Mouse (Mus musculus) CD8-positive naive resting alpha-beta T cell, adult 2 months (primary cell): ENCODE data around the gene Kctd17.

Experiments
- DNase-seq, 2 experiments: peaks; one replicate each; pipeline ENCODE4 v3.0.0; 2022; ENCODE audit warnings: low read depth in 2 of 2, low spot score in 2 of 2

Kctd17 gene

GRCm38 (mm10) chr15:78413719-78414117 lies 14.6 kb upstream of the Kctd17 start:
- DNase-seq: no peak

- no peak for DNase-seq
Observed at GRCm38 (mm10) chr15:78414157-78414556, 14.2 kb upstream of the Kctd17 start.

DNA sequence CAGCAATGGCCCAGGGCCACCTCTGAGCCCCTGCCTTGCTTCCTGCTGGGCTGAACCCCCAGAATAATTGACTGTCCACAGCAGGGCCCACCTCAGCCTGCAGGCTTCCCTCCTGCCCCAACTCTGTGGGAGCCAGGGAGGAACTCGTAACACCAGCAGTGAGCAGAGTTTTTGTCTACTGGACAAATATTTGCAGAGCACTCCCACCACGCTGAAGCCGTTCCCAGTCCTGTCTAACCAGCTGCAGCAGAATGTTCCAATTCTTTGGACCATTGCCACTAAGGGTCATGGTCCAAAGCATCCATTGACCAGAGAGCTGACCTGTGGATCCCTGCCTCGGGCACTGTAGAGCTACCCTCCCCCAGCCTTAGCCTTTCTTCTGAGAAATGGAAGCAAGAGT lies 11.4 kb upstream of the Kctd17 start:
- DNase-seq: no peak

DNA sequence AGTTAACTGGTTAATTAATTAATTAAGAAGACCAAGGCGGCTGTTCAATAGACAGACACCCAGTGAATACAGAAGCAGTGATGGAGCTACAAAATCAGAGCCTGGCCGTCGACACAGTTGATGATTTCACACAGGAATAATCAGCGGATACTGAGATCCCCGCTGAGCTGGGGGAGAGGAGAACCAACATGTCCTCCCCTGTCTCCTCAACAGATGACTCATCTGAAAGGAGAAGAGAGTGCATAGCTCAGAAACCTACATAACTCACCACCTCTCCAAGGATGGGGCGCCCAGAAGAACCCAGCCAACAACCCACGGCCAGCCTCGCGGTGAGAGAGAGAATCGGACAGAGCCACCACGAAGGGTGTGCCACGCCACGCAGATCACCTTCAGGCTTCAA lies 8.0 kb upstream of the Kctd17 start:
- DNase-seq: no peak

- DNase-seq: peak; percentile 83 to 91
Observed at GRCm38 (mm10) chr15:78422046-78422956, 6.1 kb upstream of the Kctd17 start.

GRCm38 (mm10) chr15:78424507-78424906 lies 3.9 kb upstream of the Kctd17 start:
- DNase-seq: no peak

DNA sequence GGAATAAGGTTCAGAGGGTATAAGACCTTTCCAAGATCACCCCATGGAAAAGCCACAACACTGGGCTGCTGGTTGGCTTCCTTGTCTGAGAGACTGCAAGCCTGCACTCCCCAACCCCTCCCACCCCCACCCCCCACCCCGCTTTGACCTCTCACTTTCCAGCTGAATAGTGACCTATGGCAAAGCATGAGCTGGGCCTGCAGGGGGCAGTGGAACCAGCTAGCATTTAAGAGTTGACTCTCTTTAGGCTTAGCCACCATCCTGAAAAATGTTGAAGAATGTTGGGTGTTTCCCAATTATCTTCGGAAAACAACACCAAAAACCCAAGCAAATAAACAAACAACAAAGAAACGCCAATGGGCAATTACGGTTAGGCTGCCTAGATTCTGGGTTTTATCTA lies 3.1 kb upstream of the Kctd17 start:
- DNase-seq: no peak

DNA sequence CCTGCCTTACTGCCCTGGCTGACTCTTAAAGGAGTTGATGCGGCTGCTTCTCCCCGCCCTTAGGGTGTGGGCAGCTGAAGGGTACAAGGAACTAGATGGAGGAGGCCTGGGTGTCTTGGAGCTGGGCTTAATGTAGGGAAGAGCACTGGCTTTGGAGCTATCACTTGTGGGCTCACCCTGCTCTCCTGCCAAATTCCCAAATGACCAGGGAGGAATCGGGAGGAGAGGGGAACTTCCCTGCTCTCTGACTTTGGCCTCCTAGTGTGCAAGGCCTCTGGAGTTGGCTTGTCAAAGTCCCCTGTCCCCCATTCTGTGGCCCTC lies 735 bp downstream of the Kctd17 start:
- DNase-seq: no peak

DNA sequence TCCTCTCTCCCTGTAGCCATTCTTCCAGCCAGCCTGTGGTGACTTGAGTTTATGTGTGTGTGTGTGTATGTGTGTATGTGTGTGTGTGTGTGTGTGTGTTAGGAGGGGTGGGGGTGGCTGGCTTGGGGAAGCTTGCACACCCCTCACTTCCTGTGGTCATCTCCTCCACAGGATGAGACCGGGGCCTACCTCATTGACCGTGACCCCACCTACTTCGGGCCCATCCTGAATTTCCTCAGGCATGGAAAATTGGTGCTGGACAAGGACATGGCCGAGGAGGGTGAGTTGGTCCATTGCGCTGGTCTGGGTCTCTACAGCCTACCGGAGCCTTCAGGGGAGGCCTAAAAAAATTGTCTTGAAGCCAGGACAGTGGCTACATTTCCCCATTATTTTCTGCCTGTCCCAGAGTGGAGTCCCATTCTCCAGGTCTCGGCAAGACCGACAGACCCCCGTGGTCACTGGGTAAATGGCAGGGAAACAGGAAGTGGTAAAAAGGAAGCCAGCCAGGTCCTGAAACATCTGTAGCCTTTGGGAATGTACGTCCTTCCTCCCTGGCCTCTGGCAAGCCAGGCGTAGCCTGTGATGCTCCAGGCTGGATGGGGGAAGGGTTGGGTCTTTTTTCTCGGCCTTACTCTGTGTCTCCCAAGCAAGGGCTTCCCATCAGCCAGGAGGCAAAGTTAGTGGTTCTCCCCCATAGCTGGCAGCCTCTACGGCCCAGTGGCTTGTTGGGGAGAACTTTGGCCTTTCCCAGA lies 1.7 kb downstream of the Kctd17 start:
- no peak for DNase-seq

DNA sequence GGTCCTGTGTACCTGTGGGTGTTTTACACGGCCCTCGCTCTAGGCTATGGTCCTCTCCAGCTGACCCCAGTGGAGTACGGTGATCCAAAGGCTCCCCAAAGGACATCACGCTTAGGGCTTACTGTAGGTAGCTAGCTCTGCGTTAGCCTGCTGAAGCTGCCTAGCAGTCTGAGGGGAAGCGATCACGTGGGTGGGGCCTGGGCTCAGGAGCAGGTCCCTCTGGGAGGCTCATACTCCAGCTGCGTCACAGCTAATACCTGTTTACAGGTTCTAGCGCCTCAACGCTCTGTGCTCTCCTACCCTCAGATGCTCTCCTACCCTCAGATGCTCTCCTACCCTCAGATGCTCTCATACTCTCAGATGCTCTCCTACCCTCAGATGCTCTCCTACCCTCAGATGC lies 2.5 kb downstream of the Kctd17 start:
- no peak for DNase-seq

DNA sequence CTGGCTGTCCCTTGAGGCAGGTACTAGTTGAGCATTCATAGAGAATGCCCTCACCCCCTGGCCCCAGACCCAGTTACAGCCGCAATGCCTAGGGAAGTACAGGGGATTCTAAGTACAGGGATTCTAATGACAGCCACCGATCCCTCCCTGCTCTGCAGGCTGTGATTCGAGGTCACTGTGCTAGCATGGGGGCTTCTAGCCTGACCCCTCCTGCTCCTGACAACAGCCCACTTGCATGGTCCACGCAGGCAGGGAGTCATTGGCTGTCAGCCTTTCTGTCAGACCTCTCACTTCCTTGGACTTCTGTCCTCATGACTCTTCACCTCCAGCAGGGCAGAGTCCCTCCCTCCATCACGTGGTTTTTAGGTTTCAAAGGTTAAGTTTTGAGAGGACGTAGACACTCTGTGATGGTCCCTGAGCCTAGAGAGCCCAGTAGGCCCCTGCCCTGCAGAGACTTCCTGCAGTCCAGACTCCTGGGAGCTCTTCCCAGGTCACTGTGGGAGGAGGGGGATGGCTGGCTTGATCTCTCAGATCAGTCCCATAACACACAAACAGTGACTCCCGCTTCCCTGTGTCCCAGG lies 3.3 kb downstream of the Kctd17 start:
- DNase-seq: no peak

- DNase-seq: peak in 1 of 2 experiments; percentile 29
Observed at GRCm38 (mm10) chr15:78434896-78435520, 6.6 kb downstream of the Kctd17 start.

- DNase-seq: no peak
Observed at GRCm38 (mm10) chr15:78435681-78436080, 7.3 kb downstream of the Kctd17 start.

DNA sequence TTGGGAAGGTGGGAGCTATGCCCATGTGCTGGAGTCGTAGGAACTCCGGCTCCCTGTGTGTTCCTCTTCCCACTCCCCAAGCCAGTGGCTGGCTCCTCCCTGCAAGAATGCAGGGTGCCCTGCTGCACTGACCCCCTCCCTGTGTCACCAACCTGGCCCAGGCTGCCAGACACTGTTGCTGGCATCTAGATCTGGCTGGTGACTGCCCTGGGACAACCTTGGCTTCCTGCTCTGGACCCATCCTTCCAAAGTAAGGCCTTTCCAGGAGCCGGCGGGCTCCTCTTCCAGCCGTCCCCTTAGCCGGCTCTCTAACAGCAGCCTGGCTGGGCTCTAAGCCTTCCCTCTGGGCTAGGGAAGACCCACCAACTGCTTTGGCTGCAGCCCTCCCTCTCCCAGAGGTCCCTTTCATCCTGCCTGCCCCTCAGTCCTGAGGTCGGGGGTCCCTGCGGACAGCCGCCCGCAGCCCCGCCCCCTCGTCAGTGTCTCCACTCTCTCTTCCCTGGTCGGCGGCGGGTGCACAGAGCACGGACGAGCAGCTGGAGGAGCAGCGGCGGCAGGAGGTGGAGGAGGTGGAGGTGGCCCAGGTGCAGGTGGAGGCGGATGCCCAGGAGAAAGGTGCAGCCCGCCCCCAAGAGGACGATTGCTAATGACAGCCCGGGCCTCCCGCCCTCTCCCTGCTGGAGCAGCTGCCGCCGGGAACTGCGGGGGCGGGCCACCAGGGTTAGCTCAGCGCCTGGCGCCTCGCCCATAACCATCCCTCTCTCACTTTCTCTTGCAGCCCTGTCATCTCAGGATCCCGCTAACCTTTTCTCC lies 8.2 kb downstream of the Kctd17 start:
- no peak for DNase-seq

GRCm38 (mm10) chr15:78437237-78438017 lies 9.1 kb downstream of the Kctd17 start:
- no peak for DNase-seq

- no peak for DNase-seq
Observed at GRCm38 (mm10) chr15:78438018-78438394, 9.6 kb downstream of the Kctd17 start.

GRCm38 (mm10) chr15:78438505-78438904 lies 10.1 kb downstream of the Kctd17 start:
- DNase-seq: no peak

GRCm38 (mm10) chr15:78438973-78439372 lies 10.6 kb downstream of the Kctd17 start:
- DNase-seq: no peak

GRCm38 (mm10) chr15:78442231-78442630 lies 13.9 kb downstream of the Kctd17 start:
- DNase-seq: no peak

GRCm38 (mm10) chr15:78443857-78444256 lies 15.5 kb downstream of the Kctd17 start:
- no peak for DNase-seq
